Mouse (Mus musculus): ENCODE data around the gene Ucp3.

The Ucp3 gene

DNA sequence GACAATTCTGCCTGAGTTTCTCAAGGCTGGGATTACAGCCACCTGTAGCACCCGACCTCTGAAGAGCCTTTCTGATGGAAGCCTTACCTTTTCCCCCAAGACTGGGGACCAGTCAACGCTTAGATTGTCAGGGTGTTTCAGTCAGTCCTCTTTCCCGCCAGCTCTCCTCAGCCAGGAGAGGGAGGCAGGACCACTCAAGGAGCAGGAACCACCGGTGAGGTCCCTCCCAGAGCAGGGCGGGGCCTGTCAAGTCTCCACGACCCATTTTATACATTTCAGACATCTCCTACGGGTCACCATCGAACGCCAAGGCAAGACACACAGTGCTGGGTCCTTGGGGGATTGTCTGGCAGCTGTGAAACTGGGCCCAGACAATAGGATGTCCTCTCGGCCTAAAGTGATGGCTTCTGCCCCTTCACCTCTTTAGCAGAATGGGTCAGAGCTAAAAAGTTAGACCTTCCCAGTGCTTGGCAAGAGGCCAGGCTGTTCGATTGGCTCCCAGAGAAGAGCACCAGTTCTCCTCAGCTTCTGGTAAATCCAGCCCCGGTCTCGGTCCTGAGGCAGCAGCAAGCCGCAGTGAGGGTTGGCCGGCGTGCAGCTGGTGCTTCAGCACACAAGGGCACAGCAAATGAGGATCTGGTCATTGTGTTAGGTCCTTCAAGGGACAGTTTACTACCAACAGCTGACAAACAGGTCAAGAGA lies 27.6 kb downstream of the Ucp3 start:
- DNase-seq (ENCODE audit: low read depth, low spot score): no peak

DNA sequence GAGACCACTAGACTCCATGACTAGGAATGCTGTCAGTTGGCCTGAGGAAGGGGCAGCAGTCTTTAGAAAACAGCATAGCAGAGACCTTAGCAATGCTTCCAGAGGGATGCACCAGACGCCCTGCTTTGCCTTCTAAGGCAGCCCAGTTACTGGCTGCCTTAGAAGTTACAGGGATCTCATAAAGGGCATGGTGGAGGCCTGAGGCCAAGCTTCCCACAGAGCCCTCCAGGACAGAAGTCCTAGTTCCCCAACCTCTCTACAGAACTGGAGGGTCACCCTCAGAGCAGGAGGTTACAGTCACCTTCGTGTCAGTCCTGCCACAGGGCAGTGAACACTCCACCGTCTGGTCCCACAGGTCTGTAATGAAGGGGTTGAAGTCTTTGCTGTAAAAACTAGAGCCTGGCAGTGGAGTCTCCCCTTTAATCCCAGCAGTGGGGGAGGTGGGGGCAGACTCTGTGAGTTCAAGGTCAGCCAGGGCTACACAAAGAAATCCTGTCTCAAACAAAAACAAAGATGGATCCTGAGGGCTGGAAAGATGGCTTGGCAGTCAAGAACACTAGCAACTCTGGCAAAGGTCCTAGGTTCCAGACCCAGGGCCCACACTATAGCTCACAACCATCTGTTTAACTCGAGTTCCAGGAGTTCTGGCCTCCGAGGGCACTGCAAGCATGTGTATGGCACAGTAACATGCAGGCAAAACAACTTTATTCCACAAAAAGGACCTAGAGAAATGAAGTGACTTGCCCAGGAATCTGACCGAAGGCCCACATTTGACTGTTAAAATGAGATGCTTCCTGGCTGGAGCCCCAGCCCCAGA lies 28.4 kb downstream of the Ucp3 start:
- peak; percentile 71 for DNase-seq (ENCODE audit: low read depth, low spot score)

DNA sequence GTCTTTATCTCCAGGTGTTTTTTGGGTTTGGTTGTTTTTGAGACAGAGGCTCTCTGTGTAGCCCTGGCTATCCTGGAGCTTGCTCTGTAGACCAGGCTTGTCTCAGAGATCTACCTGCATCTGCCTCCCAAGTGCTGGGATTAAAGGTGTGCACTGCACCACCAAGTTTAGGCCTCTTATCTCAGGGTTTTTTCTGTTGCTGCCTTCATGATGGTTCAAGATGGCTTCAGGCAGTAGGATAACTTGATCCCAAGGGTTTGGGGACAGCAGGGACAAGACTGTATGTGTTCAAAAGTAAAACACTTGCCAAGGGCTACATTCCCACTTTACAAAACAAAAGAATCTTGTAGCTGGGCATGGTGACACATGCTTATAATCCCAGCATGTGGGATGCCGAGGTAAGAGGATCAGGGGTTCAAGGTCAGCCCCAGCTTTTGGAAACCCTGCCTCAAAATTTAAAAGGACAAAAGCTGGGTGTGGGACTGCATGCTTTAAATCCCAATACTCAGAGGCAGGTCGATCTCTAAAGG lies 29.1 kb downstream of the Ucp3 start:
- DNase-seq (ENCODE audit: low read depth, low spot score): peak; percentile 67

DNA sequence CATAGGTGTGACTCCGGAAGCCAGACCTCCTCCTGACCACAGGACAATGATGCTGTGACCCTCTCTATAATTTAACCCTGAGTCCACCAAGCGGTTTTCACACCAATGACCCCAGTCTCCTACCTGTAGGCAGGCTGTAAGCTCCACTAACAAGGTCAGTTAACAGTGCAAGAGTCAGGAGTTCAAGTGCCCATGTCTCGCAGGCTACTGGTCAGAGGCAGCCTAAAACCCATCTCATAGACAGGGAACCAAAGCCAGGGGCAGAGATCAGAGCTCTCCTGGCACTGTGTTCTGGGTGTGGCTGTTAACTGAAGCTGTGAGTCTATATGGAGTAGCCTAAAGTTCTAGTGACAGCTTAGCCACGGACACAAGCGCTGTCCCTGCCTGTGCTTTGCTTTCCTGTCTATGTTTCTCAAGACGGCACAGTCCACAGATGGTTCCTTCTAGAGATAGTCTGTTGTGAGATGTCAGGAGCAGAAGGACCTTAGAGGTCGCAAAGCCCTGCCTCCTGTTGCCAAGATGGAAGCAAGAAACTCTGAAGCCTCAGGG lies 29.7 kb downstream of the Ucp3 start:
- DNase-seq (ENCODE audit: low read depth, low spot score): peak; percentile 66

DNA sequence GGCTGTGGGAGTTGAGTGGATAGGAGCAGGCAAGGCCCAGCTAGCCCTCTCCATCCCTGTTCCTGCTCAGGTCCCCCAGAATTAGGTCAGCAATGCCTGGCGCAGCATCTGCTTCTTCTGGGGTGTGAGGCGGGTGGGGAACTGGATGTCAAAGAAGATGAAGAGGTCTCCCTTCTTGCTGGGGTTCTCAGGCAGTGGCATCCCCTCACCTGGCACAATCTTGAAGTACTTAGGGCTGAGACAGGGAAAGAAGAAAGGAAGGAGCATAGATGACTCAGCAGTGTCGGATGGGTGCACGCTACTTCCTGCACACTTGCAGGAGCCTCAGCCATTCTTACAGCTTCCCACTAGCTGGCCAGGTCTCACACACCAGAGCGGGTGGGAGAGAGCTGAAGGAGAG lies 30.3 kb downstream of the Ucp3 start:
- peak; percentile 47 for DNase-seq (ENCODE audit: low read depth, low spot score)

DNA sequence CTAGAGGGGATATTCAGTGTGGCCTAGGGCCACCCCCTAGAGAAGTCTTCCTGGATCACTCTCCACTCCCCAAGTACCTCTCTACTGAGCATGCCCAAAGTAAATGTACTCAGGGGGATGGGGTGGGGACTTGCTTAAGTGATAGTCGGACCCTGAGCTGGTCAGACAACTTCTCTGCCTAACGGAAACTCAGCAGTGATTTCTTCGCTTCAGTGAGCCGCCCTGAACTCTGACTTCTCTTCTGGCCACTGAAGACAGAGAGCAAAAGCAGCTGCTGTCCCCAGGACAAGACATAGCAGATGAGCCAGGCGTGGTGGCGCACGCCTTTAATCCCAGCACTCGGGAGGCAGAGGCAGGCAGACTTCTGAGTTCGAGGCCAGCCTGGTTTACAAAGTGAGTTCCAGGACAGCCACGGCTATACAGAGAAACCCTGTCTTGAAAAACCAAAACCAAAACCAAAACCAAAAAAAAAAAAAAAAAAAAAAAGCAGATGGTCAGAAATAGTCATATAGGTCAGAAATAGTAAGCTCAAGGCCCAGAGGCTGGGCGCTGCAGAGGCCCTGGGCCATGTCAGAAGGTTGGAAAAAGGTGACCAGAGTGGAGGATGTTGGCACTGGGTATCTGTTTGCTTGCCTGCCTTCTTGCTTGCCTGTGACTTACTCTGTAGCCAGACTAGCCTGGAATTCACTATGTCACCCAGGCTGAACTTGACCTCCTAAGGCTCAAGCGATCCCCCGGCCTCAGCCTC lies 32.1 kb downstream of the Ucp3 start:
- peak; percentile 70 for DNase-seq (ENCODE audit: low read depth, low spot score)

DNA sequence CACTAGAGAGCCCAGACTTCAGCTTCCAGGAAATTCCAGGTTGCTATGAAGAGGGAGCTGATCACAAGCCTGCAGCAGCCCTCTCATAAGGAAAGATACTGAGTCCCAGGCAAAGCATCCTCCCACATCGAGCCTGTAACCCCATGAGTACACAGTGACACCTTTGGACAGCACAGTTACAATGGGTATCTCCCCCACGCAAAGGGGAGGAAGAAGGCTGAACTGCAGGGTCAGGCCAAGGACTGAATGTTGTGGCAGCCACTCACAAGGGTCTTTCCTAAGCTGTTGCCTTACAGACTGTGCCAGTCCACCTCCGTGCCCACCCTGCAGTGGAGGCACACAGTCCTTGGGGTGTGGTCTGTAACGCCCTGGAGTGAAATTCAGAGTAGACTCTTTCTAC lies 33.7 kb downstream of the Ucp3 start:
- no peak for DNase-seq (ENCODE audit: low read depth, low spot score)

DNA sequence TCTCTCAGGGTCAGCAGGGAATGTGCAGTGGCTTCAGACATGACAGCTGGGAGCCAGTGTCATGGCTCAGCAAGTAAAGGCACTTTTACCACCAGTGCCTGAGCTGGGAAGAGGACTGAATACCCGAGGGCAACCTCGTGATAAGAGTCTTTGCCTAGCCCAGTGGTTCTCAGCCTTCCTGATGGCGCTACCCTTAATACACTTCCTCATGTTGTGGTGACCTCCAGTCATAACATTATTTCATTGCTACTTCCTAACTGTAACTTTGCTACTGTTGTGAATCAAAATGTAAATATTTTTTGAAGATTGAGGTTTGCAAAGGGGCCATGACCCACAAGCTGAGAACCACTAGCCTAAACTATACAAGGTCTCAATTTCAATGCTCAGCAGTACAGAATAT lies 35.9 kb downstream of the Ucp3 start:
- DNase-seq (ENCODE audit: low read depth, low spot score): peak; percentile 46

DNA sequence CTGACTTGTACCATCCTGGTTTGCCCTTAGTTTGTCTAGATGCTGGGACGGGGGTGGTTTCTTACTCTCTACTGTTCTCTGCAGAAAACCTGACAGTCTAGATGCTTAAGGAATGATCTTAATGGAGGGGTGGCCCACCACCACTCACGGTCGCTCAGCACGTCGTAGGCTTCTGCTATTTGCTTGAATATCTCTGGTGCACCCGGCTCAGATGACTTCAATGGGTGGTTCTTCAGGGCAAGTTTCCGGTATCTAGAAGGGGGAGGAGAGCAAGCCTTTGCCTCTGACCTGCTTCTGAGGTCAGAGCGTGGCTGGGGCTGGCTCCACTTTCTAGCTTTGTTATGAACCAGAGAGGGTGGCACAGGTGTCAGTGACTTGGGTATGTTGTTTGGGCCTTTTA lies 38.8 kb downstream of the Ucp3 start:
- DNase-seq (ENCODE audit: low read depth, low spot score): peak; percentile 60

DNA sequence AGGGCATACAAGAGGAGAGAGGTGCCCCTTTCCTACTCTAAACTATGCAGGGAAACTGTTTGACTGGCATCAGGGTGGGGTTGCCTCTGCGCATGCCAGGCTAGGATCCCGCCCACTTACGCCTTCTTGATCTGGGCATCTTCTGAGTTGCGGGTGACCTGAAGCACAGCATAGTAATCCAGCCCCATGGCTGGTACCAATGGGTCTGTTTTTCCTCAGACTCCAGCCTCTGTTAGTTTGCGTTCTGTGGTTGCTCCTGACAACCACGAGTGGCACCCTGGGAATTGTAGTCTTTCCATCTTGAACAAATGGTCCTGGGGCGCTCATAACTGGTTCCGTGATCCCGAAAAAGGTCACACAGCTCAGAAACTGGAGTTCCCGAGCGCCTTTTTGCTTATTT lies 41.8 kb downstream of the Ucp3 start, which contains the start of gene Dnajb13:
Gene Dnajb13, minus strand, starts transcription at position 388 of the 400 bp plus-strand sequence.
- no peak for DNase-seq (ENCODE audit: low read depth, low spot score)

DNA sequence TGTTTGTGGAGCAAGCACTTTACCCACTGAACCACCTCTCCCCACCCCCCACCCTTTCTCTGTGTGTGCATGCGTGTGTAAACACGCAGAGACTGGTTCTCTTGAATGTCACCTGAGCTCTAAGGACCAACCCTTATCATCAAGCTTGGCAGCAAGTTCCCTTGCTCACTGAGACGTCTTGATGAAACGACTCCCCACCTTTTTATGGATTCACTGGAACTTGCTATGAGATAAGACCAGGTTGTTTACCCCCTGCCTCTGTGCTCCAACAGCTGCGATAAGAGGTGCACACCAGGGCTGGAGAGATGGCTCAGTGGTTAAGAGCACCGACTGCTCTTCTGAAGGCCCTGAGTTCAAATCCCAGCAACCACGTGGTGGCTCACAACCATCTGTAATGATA lies 47.4 kb downstream of the Ucp3 start:
- DNase-seq (ENCODE audit: low read depth, low spot score): no peak

DNA sequence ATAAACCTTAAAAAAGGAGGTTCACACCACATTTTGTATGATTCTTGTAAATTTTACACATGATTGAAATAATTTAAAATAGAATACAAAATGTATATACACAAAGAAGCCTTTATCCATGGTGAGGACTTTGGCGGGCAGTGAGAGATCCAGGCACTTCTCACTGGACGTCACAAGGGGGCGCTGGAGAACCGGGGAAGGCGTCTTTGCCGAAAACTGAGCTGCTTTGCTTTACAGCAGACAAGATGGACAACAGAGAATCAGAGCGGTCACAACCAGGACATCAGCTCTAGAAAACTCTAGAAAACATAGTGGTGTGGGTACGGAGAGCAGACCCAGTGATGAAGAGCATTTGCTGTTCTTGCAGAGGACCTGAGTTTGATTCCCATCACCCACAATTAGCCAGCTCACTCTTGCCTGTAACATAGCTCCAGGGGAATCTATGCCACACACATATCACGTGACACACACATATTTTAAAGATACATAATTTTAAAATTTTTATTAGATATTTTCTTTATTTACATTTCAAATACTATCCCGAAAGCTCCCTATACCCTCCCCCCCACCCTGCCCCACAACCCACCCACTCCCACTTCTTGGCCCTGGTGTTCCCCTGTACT lies 48.0 kb downstream of the Ucp3 start:
- DNase-seq (ENCODE audit: low read depth, low spot score): peak; percentile 79

DNA sequence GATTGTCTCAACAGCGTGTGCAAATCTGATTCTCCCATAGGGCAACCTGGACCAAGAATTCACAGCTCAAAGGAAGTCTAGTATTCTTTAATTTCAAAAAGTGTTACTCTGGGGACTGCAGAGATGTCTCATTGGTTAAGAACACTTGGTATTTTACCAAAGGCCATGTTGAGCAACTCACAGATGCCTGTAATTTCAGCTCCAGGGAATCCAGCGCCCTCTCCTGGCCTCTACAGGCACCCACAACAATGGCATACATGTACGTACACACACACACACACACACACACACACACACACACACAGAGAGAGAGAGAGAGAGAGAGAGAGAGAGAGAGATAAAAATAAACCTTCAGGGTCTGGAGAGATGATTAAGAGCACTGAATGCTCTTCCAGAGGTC lies 49.4 kb downstream of the Ucp3 start:
- no peak for DNase-seq (ENCODE audit: low read depth, low spot score)

DNA sequence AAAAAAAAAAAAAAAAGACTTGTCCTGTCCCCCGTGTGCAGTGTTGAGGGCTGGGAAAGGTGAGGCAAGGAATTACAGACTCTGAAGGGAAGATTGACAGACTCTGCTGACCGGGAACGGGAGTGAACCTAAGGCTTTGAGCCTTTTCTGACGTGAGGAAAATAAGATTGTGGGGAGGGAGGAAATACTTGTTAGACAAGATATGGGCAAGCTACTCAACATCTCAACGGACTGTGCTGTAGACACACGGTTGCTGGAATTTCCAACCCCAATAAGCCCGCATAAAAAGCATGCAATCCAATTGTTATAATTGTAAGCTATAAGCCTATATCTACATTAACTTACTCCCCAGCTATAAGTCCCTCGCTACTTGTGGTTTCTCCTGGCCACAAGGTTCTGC lies 51.9 kb downstream of the Ucp3 start:
- DNase-seq (ENCODE audit: low read depth, low spot score): no peak

DNA sequence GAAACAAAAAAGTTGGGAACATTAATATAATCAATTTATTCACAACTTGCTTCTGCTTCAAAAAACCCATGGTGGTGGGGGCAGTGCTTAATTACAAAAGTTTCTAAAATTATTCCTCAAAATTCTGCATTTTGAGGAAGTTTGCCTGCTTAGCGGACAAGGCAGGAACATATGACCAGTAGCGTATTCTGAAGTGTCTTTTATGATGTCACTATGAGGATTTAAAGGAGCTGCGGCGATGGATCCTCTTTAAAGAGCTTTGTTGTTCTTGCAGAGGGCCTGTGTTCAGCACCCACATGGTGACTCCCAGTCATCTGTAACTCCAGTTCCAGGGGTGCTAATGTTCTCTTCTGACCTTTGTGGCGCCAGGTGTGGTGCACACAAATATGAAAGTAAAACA lies 58.0 kb downstream of the Ucp3 start:
- DNase-seq (ENCODE audit: low read depth, low spot score): no peak

DNA sequence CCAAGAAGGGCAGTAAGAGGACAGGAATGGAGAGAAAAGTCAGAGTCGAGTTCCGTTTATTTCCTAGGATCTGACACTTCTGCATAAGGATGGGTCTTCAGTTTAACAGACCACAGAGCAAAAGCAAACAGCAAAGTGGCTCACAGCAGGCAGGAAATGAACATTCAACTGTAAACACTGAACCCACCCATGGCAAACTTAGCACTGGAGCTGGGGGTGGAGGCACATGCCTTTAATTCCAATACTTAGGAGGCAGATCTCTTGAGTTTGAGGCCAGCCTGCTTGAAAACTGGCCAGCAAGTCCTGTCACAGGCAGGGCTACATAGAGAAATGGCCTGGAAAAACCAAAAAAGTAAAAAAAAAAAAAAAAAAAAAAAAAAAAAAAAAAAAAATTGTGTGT lies 60.7 kb downstream of the Ucp3 start:
- DNase-seq (ENCODE audit: low read depth, low spot score): no peak

DNA sequence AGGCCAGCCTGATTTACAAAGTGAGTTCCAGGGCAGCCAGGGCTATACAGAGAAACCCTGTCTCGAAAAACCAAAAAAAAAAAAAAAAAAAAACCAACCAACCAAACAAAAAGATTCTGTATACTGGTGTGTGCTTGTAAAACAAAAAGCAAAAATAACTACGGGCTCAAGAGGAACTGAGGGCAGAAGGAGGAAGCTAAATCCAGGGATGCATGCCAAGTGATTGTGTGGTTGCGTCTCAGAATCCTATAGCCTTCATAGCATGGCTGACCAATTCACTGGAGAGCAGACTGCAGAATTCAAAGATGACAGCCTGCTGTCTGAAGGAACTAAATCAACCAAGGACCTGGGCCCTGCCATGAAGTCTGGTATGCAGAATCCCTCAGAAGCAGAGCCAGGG lies 61.4 kb downstream of the Ucp3 start:
- no peak for DNase-seq (ENCODE audit: low read depth, low spot score)

DNA sequence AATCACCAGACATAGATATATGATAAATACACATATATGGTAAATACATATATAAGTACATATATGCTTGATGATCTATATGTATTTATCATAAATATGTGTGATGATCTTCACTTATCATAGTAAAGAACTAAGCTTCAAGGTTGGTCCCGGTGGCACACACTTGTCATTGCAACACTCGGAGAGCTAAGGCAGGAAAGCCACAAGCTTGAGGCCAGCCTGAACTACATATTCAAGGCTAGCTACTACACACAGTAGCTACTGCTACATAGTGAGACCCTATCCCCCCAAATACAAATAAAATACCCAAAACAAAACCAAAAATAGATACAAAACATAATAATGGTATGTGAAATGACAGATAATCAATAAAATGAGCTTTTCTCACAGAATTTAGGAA lies 63.0 kb downstream of the Ucp3 start:
- DNase-seq (ENCODE audit: low read depth, low spot score): no peak

All from A20 (cell line).